In genomic region chr4:124685004-124685403, GRCm38 (mm10) we compare ENCODE assay signal across 1 mouse cellular context.
TF ChIP-seq lines count a peak whose summit lies in the region.

No protein-coding gene starts in this region.

TF ChIP-seq in MEL, 35 proteins besides CTCF, POLR2A, EP300 and RAD21:
- TF ChIP-seq CHD2 (IDR thresholded peaks at IDR 0.05; ENCODE audit: low read length): no peak
- TF ChIP-seq MAFK (IDR thresholded peaks at IDR 0.05; ENCODE audit: borderline replicate concordance, low read depth, low read length): no peak
- no peak for TF ChIP-seq UBTF (IDR thresholded peaks at IDR 0.05; ENCODE audit: borderline replicate concordance, insufficient read depth, low read depth, low read length)
- TF ChIP-seq TBP (IDR thresholded peaks at IDR 0.05; ENCODE audit: low read depth, low read length): no peak
- no peak for TF ChIP-seq MYC (IDR thresholded peaks at IDR 0.05; ENCODE audit: low read depth, low read length)
- no peak for TF ChIP-seq BHLHE40 (IDR thresholded peaks at IDR 0.05; ENCODE audit: borderline replicate concordance, low read depth, low read length)
- TF ChIP-seq SMC3 (IDR thresholded peaks at IDR 0.05; ENCODE audit: low read depth, low read length): peak; percentile 33
- TF ChIP-seq HCFC1 (IDR thresholded peaks at IDR 0.05; ENCODE audit: low read depth, low read length): no peak
